ENCODE assay signal across 27 mouse cellular contexts in genomic region chr12:25782972-25783717, GRCm38 (mm10).
DNase-seq lines count a peak whose midpoint lies in the region; ATAC-seq and TF ChIP-seq lines count a peak whose summit lies in the region.
"Had no signal": no experiment of that assay in that cellular context is flagged by ENCODE, and none has a peak within 500 bp of the region (broad histone marks: within the 10 kb centered on the region; RNA-seq: fewer than 3 reads in every experiment).

No protein-coding gene starts in this region.

- H3K9me3 ChIP-seq in embryonic facial prominence, embryonic 11.5 days (replicated peaks; ENCODE audit: control insufficient read depth, low read length): no peaks in the 10 kb centered on the region
- peaks cover 3% of the 10 kb centered on the region; the same call in 1 of the 2 replicates for H3K9me3 ChIP-seq in embryonic facial prominence, embryonic 10.5 days
- no peaks in the 10 kb centered on the region for H3K9me3 ChIP-seq in lung, postnatal 0 days (ENCODE audit: low read length)
- H3K9me3 ChIP-seq: forebrain, embryonic 15.5 days; kidney, embryonic 15.5 days; liver, embryonic 12.5 days; midbrain, embryonic 10.5 days; midbrain, embryonic 15.5 days had no signal

- no peak overlapping the region for H3K4me3 ChIP-seq in embryonic facial prominence, embryonic 11.5 days (ENCODE audit: low read depth, low read length)
- H3K4me3 ChIP-seq in embryonic facial prominence, embryonic 10.5 days: no peak overlapping the region
- H3K4me3 ChIP-seq in lung, postnatal 0 days (ENCODE audit: low read depth, low read length): no peak overlapping the region
- H3K4me3 ChIP-seq: forebrain, embryonic 10.5 days; forebrain, embryonic 15.5 days; kidney, embryonic 15.5 days; layer of hippocampus, adult 2 months; liver, embryonic 12.5 days; midbrain, embryonic 10.5 days; midbrain, embryonic 15.5 days had no signal

- TF ChIP-seq CTCF in lung, postnatal 0 days (IDR thresholded peaks at IDR 0.05): no peak

- H3K4me1 ChIP-seq in embryonic facial prominence, embryonic 11.5 days (ENCODE audit: control insufficient read depth, insufficient read depth, low read length): no peaks in the 10 kb centered on the region
- H3K4me1 ChIP-seq in embryonic facial prominence, embryonic 10.5 days: 0 out of 2 replicates have a peak, but pooled peaks cover 4% of the 10 kb centered on the region
- H3K4me1 ChIP-seq in lung, postnatal 0 days (ENCODE audit: insufficient read depth, low read depth, low read length): no peaks in the 10 kb centered on the region; the same call in 1 of the 2 replicates
- H3K4me1 ChIP-seq: forebrain, embryonic 15.5 days; liver, embryonic 12.5 days; midbrain, embryonic 15.5 days had no signal

- WGBS in embryonic facial prominence, embryonic 11.5 days: 40% methylated on average over 10 of the region's 10 CpGs
- WGBS in embryonic facial prominence, embryonic 10.5 days: 44% methylated on average over 10 of the region's 10 CpGs
- WGBS in lung, postnatal 0 days: 36% methylated on average over 10 of the region's 10 CpGs

- H3K9ac ChIP-seq in embryonic facial prominence, embryonic 11.5 days (replicated peaks; ENCODE audit: low read length): no peak overlapping the region
- H3K9ac ChIP-seq in lung, postnatal 0 days (replicated peaks; ENCODE audit: low read depth): no peak overlapping the region
- H3K9ac ChIP-seq: forebrain, embryonic 15.5 days; kidney, embryonic 15.5 days; liver, embryonic 12.5 days; midbrain, embryonic 15.5 days had no signal

- H3K27me3 ChIP-seq in embryonic facial prominence, embryonic 11.5 days (ENCODE audit: control insufficient read depth, insufficient read depth, low read length): no peaks in the 10 kb centered on the region
- no peaks in the 10 kb centered on the region for H3K27me3 ChIP-seq in embryonic facial prominence, embryonic 10.5 days (replicated peaks; ENCODE audit: low read depth, poor library complexity, severe bottlenecking)
- H3K27me3 ChIP-seq in lung, postnatal 0 days (replicated peaks; ENCODE audit: insufficient read depth, low read length): no peaks in the 10 kb centered on the region
- H3K27me3 ChIP-seq: CH12.LX; forebrain, embryonic 15.5 days; kidney, embryonic 15.5 days; liver, embryonic 12.5 days; midbrain, embryonic 15.5 days had no signal

- H3K27ac ChIP-seq in embryonic facial prominence, embryonic 11.5 days (replicated peaks; ENCODE audit: low read depth, low read length): no peak overlapping the region
- no peak overlapping the region for H3K27ac ChIP-seq in embryonic facial prominence, embryonic 10.5 days (replicated peaks)
- H3K27ac ChIP-seq in lung, postnatal 0 days (ENCODE audit: low read length): no peak overlapping the region
- H3K27ac ChIP-seq: forebrain, embryonic 10.5 days; forebrain, embryonic 15.5 days; kidney, embryonic 15.5 days; layer of hippocampus, adult 2 months; liver, embryonic 12.5 days; midbrain, embryonic 10.5 days; midbrain, embryonic 15.5 days had no signal

- ATAC-seq in embryonic facial prominence, embryonic 11.5 days (replicated peaks; ENCODE audit: insufficient number of reproducible peaks, low FRiP score, low TSS enrichment, low read depth): no peak
- 0 out of 2 replicates have a peak, but pooled peaks have one; percentile 22 for ATAC-seq in lung, postnatal 0 days
- ATAC-seq: forebrain, embryonic 15.5 days; hindbrain, embryonic 16.5 days; liver, embryonic 12.5 days; midbrain, embryonic 15.5 days had no signal

- TF ChIP-seq EP300 in lung, postnatal 0 days (IDR thresholded peaks at IDR 0.05): no peak

- DNase-seq in embryonic facial prominence, embryonic 11.5 days (ENCODE audit: low spot score): peak; percentile 18
- no peak for DNase-seq in embryonic facial prominence, embryonic 10.5 days (ENCODE audit: low spot score)
- DNase-seq in lung, postnatal 0 days (ENCODE audit: low spot score): no peak
- DNase-seq in lung, postnatal 25 days (ENCODE audit: low spot score): no peak
- DNase-seq in naive thymus-derived CD4-positive, alpha-beta T cell, adult 2 months (ENCODE audit: low read depth): peak; percentile 14
- no peak for DNase-seq in layer of hippocampus, postnatal 25 days (ENCODE audit: extremely low spot score in 1 of 2, low spot score in 1 of 2)
- no peak for DNase-seq in kidney, postnatal 10 days
- DNase-seq: adrenal gland, postnatal 14 days; cerebellum, adult 11 months; cerebellum, postnatal 10 days; heart, postnatal 14 days; kidney, adult 18-20 months; kidney, postnatal 36 days; left cerebral cortex, postnatal 4 days; lung, adult 2 months; right cerebral cortex, adult 18-20 months; spleen, adult 18-20 months had no signal

- H3K4me2 ChIP-seq in embryonic facial prominence, embryonic 11.5 days (ENCODE audit: low read depth, low read length): no peak overlapping the region
- H3K4me2 ChIP-seq in lung, postnatal 0 days (replicated peaks; ENCODE audit: low read depth, low read length): no peak overlapping the region
- H3K4me2 ChIP-seq: forebrain, embryonic 15.5 days; kidney, embryonic 15.5 days; liver, embryonic 12.5 days; midbrain, embryonic 15.5 days had no signal

- H3K36me3 ChIP-seq in embryonic facial prominence, embryonic 11.5 days (replicated peaks; ENCODE audit: control insufficient read depth, insufficient read depth, low read depth, low read length): no peaks in the 10 kb centered on the region
- H3K36me3 ChIP-seq in embryonic facial prominence, embryonic 10.5 days (replicated peaks): no peaks in the 10 kb centered on the region
- no peaks in the 10 kb centered on the region for H3K36me3 ChIP-seq in lung, postnatal 0 days (ENCODE audit: insufficient read depth, low read length)
- H3K36me3 ChIP-seq: forebrain, embryonic 10.5 days; forebrain, embryonic 15.5 days; G1E; kidney, embryonic 15.5 days; liver, embryonic 12.5 days; midbrain, embryonic 10.5 days; midbrain, embryonic 15.5 days had no signal

Comparison
In these comparisons a context has a peak if more than half of its experiments do, and no peak if none do; other contexts are left out.
1. DNase-seq: peak in embryonic facial prominence, embryonic 11.5 days (single experiment) and naive thymus-derived CD4-positive, alpha-beta T cell, adult 2 months (single experiment); none in embryonic facial prominence, embryonic 10.5 days (single experiment), lung, postnatal 0 days (single experiment), lung, postnatal 25 days (single experiment), layer of hippocampus, postnatal 25 days (0 of 2) and kidney, postnatal 10 days (single experiment).